Mouse (Mus musculus) fibroblast of lung, adult 2 months (primary cell): Measurements from ENCODE around the gene Alyref.
"Not testable (repeated sequence)": the region's sequence is repeated elsewhere in the genome, so short reads cannot be mapped to it uniquely, and the experiment has no call there.

Source experiments
- DNase-seq: peaks from one replicate; pipeline ENCODE4 v3.0.0-alpha.2; 2011; ENCODE audit warnings: low read depth

Gene Alyref

DNA sequence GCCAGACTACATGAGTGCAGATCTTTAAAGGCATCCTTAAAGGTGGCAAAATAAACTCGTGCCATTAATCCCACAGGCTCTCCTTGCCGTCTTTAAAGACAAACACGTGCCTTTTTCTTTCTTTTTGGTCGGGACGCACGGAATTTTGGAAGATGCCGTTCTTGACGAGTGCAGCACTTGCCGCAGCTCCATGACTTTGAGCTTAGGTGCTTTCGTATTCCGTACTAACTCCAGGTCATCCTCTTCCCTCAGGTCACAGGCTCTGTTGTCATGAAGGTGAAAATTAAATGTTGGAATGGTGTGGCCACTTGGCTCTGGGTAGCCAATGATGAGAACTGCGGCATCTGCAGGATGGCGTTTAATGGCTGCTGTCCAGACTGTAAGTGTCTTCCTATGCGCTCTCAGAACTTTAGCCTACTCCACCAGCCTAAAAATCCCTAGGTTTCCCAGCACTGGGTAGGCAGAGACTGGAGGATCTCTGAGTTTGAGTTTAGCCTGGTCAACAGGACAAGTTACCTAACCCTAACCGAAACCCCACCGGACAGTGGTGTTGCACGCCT is 905 bp upstream of the Alyref start:
- DNase-seq, result no peak

- no peak for DNase-seq
Observed at GRCm38 (mm10) chr11:120597240-120598235, 627 bp downstream of the Alyref start.

DNA sequence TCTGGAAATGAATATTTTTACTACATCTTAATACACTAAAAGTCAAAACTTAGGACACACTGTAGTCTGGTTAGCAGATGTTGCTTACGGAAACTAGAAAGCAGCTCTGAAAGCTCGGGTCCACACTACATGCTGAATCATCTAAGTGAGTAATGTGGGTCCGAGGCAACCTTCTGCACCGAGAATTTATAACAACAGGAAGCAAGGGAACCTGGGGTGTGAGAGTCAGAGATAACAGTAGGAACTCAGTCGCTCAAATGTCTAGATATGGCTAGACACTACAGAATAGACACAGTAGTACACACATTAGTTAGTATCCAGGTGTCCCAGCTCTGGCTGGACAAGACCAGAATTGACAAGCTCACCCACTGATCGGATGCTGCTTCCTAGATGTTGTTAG is 9.6 kb downstream of the Alyref start:
- DNase-seq, result no peak

DNA sequence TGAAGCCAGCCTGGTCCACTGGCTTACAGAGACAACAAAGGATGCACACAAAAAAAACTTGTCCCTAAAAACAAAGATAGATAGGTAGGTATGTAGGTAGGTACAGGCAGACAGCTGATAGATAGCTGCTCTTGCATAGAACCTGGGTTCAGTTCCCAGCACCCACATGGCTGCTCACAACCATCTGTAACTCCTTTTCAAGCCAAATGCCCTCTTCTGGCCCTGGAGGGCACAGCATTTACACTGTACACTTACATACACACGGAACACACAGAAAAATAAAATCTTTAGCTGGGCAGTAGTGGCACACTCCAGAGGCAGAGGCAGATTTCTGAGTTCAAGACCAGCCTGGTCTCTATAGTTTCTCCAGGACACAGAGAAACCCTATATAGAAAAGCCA is 14.2 kb downstream of the Alyref start:
- no peak for DNase-seq

DNA sequence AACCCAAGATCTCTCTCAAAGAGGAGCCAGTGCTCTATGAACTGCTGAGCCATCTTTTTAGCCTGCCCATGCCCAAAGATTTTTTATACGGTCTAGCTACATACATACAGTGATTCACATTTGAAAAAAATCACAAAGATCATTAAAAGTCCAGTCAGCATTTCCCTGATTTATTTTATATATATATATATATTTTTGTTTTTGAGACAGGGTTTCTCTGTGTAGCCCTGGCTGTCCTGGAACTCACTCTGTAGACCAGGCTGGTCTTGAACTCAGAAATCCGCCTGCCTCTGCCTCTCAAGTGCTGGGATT is 15.2 kb downstream of the Alyref start:
- DNase-seq, result not testable (repeated sequence)

GRCm38 (mm10) chr11:120582268-120582981 is 15.7 kb downstream of the Alyref start:
- no peak for DNase-seq

- no peak for DNase-seq
Observed at GRCm38 (mm10) chr11:120581490-120582267, 16.5 kb downstream of the Alyref start, which contains the start of gene Arhgdia. Arhgdia (minus strand) TSS chr11:120581624.

DNA sequence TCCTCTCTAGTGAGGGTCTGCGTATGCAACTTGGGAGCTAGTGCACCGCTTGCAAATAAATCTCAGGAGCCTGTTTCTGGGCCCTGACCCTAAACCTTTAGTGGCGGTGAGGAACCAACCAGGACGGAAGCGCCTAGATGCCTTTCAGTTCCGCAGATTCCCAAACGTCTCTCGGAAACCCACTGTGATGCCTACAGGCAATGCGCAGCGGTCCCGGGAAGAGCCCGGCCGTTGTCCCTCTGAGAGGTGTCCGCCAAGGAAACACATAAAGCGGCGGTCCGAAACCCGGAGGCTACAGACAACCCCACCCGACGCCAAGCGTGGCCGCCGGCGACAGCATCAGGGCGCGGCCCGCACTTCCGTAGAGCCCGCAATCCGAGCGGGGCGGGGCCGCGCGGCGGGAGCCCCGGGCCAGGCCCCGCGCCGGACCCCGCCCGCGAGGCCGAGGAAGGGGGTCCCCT is 17.3 kb downstream of the Alyref start:
- no peak for DNase-seq

GRCm38 (mm10) chr11:120580190-120580589 is 18.0 kb downstream of the Alyref start:
- no peak for DNase-seq

- no peak for DNase-seq
Observed at GRCm38 (mm10) chr11:120579316-120580107, 18.7 kb downstream of the Alyref start.

DNA sequence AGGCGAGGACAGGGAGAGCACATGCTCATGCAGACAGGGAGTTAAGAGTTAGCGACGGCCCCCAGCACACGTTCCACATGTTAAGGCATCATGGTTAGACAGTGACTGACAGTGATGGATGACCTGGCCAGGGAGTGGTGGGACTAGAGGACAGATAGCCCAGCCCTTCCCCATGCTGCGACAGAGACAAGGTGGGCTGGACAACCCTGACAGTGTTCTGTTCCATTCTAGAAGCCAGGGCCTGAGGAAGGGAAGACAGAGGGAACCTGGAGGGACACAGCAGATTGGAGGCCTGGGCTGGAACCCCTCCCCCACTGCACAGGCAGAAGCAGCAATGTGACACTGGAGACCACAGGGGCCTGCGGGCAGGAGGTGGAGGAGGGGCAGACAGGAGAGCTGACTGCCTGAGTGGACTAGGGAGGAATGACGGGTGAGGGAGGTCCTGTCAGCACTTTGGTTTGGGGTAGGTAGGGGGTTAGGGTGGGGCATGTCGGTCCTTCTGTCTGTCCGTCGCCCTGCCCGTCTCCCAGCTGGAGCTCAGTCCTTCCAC is 19.4 kb downstream of the Alyref start:
- DNase-seq, result no peak

DNA sequence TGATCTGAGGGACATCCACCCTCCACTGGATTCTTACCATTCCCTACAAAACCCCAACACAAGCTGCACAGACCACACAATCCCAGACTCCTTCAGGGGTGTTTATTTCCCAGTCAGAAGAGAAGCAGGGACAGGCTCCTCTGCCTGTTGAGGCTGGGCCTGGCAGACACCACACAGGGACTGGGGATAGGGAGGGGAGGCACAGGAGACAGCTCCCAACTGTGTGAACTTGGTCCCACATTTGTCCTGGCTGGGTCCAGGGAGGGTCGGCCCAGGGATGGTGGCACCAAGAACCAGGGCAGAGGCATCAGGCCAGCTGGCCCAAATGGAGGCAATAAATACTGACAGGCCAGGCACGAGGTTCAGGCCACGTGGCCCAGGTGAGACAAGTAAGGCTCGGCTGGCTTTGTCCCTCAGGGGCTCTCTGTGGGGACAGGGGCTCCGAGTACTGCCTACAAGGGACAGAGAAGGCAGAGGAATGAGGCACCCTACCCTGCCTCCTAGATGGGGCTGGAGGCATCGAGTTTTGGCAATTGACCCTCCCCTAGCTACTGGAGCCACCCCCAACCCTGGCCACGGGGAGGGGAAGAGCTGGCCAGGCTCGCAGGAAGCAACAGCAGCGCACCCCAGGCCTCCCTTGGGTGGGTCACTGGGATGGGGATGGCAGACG is 20.0 kb downstream of the Alyref start:
- DNase-seq, result no peak

DNA sequence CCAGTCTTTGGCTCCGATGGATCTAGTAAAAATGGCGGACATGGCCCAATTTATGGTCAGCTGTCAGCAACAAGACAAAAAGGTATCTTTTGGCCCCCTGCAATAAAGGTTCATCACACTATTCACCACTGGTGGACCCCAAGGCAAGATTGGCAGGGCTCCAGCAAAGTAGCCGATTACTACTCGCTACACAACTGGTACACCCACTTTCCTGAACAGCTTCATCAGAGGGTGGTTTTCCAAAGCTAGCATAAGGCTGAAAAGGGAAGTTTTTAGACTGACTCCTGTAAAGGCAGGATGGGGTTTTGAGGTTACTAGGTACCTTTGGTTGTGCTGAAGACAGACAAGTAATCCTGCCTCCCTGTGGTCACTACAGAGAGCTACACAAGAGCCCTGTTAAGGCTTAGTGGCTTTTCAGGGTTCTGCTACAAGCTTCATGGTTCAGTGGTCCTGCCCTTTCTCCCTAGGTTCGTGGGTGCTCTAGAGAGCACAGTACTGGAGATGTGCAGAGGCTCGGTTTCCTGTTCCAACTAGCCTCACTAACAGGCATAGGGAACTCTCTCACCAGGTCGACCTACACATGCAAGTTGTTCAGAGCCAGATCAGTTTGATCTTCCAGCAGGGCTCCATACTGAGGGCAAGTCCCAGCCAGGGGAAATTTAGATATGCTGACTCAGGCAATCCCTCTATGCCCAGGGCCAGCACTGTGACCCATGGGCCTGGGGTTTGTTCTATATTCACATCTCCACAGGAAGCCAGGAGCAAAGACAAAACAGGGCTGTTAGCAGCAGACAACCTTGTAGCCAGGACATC is 20.7 kb downstream of the Alyref start:
- DNase-seq, result no peak

GRCm38 (mm10) chr11:120576365-120576981 is 21.7 kb downstream of the Alyref start:
- no peak for DNase-seq

- DNase-seq, result no peak
Observed at GRCm38 (mm10) chr11:120575940-120576339, 22.2 kb downstream of the Alyref start.

- DNase-seq, result no peak
Observed at GRCm38 (mm10) chr11:120575046-120575445, 23.1 kb downstream of the Alyref start.

GRCm38 (mm10) chr11:120574278-120574600 is 23.9 kb downstream of the Alyref start:
- DNase-seq, result no peak

DNA sequence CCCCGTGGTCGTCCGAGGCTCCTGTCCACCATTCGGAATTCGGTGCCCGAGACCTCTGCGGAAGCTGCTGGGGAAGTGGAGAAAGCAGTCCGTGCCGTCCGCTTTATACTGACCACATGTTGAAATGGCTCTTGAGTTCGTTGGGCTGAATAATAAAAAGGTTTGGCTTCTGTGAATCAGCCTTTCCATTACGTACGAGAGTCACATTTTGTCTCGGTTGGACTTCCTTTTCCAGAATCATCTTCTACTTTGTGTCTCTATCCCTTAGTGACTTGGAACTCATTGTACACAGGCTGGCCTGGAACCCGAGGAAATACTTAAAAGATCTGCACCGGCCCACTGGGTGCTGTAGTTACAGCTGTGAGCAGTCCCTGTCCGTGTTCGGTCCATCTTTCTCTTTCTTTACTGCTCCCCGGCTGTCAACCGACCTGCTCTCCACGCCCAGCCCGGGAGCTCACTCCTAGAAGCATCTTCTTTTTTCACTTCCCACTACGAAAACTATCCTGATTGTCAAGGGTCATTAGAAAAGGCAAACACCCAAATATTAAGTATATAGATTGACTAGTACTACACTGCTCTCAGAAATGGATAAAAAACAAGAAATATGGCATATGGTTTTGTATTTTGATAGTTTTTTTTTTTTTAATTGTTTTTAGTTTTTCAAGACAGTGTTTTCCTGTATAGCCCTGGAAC is 24.4 kb downstream of the Alyref start:
- no peak for DNase-seq
